Mouse (Mus musculus) intestine, postnatal 0 days (tissue): ENCODE data around the gene Ccr4. TPM values are rescaled to one million over a fixed set of nuclear protein-coding genes. Genes with fewer than 3 reads are reported as not detected.
"Not testable (repeated sequence)": the region's sequence is repeated elsewhere in the genome, so short reads cannot be mapped to it uniquely, and the experiment has no call there.

Experiments
- ATAC-seq: fragments of 200-750 bp; cut with Nextera tagmentation; 2 replicates; pipeline ENCODE4 v1.8.0; 2017; ENCODE audit warnings: mild to moderate bottlenecking, moderate TSS enrichment, moderate library complexity
- H3K27ac ChIP-seq: fragments of 300-500 bp; sonication (generic); 2 replicates; pipeline ENCODE4 v1.5.1; 2014; ENCODE audit warnings: mild to moderate bottlenecking, low read depth, low read length, moderate library complexity
- H3K27me3 ChIP-seq: fragments of 300-500 bp; sonication (generic); replicated peaks from 2 replicates; pipeline ENCODE4 v1.6.1; 2014; ENCODE audit warnings: low read length, mixed read lengths; ENCODE audit not compliant: control insufficient read depth, insufficient read depth
- H3K36me3 ChIP-seq: fragments of 300-500 bp; sonication (generic); 2 replicates; pipeline ENCODE4 v1.6.1; 2014; ENCODE audit warnings: mild to moderate bottlenecking, moderate library complexity; ENCODE audit not compliant: control insufficient read depth, insufficient read depth
- H3K4me1 ChIP-seq: fragments of 300-500 bp; sonication (generic); replicated peaks from 2 replicates; pipeline ENCODE4 v1.6.1; 2014; ENCODE audit warnings: antibody characterized with exemption, low read length, mixed read lengths; ENCODE audit not compliant: control insufficient read depth, insufficient read depth
- H3K4me2 ChIP-seq: fragments of 300-500 bp; sonication (generic); replicated peaks from 2 replicates; pipeline ENCODE4 v1.6.1; 2014; ENCODE audit warnings: low read depth, mild to moderate bottlenecking, moderate library complexity
- H3K4me3 ChIP-seq: fragments of 300-500 bp; sonication (generic); 2 replicates; pipeline ENCODE4 v1.5.1; 2014; ENCODE audit warnings: low read depth, low read length
- H3K9ac ChIP-seq: fragments of 300-500 bp; sonication (generic); 2 replicates; pipeline ENCODE4 v1.6.1; 2014; ENCODE audit warnings: mild to moderate bottlenecking, low read depth, low read length
- H3K9me3 ChIP-seq: fragments of 300-500 bp; sonication (generic); 2 replicates; pipeline ENCODE4 v1.6.1; 2016; ENCODE audit warnings: mixed run types; ENCODE audit not compliant: control insufficient read depth
- CTCF ChIP-seq: sonication (generic); IDR thresholded peaks from 2 replicates; pipeline ENCODE4 v1.5.1; 2016; ENCODE audit warnings: low read depth, mild to moderate bottlenecking, control low read depth, antibody characterized with exemption, moderate library complexity
- WGBS: fragments of 180-500 bp; shearing (Covaris S2); extraction: QIAGEN DNeasy Blood & Tissue Kit; methylation state at CpG from one replicate; pipeline ENCODE4 v1.1.7; 2014; 5-methylcytosine and 5-hydroxymethylcytosine counted together
- polyA plus RNA-seq: library from polyadenylated mRNA; unstranded; fragments of >200 nt; fragmentation: Nextera tagmentation; extraction: Ambion mirVana; gene quantifications from 2 replicates; pipeline ENCODE4 v1.2.1, GENCODE M21; 2015

Gene Ccr4
- polyA plus RNA-seq, 1 experiment from 2014 or later, result 2.3 TPM

GRCm38 (mm10) chr9:114526581-114526980 is 21.9 kb upstream of the Ccr4 start:
- Histone ChIP-seq H3K9ac (no peak overlapping the region), H3K27ac (peak overlapping the region; percentile 54; the same call in 1 of the 2 replicates), H3K9me3 (no peaks in the 10 kb centered on the region), H3K4me2 (peak overlapping the region; percentile 61), H3K4me3 (peak overlapping the region; percentile 30), H3K4me1 (0 out of 2 replicates have a peak, but pooled peaks cover 4% of the 10 kb centered on the region), H3K36me3 (no peaks in the 10 kb centered on the region), H3K27me3 (no peaks in the 10 kb centered on the region)
- TF ChIP-seq CTCF, result no peak
- WGBS, result 37% methylated on average over 8 of the region's 8 CpGs
- peak; percentile 24; the same call in 1 of the 2 replicates for ATAC-seq

GRCm38 (mm10) chr9:114525891-114526290 is 21.2 kb upstream of the Ccr4 start:
- no peak overlapping the region for H3K4me3 ChIP-seq
- H3K4me1 ChIP-seq, result 0 out of 2 replicates have a peak, but pooled peaks cover 4% of the 10 kb centered on the region
- no peak overlapping the region for H3K9ac ChIP-seq
- no peaks in the 10 kb centered on the region for H3K36me3 ChIP-seq
- no peak overlapping the region for H3K27ac ChIP-seq
- 37% methylated on average over 8 of the region's 8 CpGs for WGBS
- no peaks in the 10 kb centered on the region for H3K9me3 ChIP-seq
- no peak overlapping the region for H3K4me2 ChIP-seq
- H3K27me3 ChIP-seq, result no peaks in the 10 kb centered on the region
- no peak for TF ChIP-seq CTCF
- ATAC-seq, result no peak

- H3K4me3 ChIP-seq, result no peak overlapping the region
- 0 out of 2 replicates have a peak, but pooled peaks cover 4% of the 10 kb centered on the region for H3K4me1 ChIP-seq
- H3K36me3 ChIP-seq, result no peaks in the 10 kb centered on the region
- TF ChIP-seq CTCF, result no peak
- ATAC-seq, result no peak
- WGBS, result 91% methylated on average over 12 of the region's 15 CpGs
- no peaks in the 10 kb centered on the region for H3K9me3 ChIP-seq
- H3K4me2 ChIP-seq, result no peak overlapping the region
- H3K9ac ChIP-seq, result no peak overlapping the region
- no peaks in the 10 kb centered on the region for H3K27me3 ChIP-seq
- no peak overlapping the region for H3K27ac ChIP-seq
These were observed 20.4 kb upstream of the Ccr4 start for GRCm38 (mm10) chr9:114525073-114525633.

GRCm38 (mm10) chr9:114522501-114522900 is 17.8 kb upstream of the Ccr4 start:
- Histone ChIP-seq H3K9me3 (no peaks in the 10 kb centered on the region), H3K9ac (no peak overlapping the region), H3K4me3 (no peak overlapping the region), H3K36me3 (no peaks in the 10 kb centered on the region), H3K27ac (no peak overlapping the region), H3K27me3 (no peaks in the 10 kb centered on the region), H3K4me2 (no peak overlapping the region), H3K4me1 (no peaks in the 10 kb centered on the region)
- peak; percentile 61 for ATAC-seq
- 64% methylated on average over 9 of the region's 9 CpGs for WGBS
- no peak for TF ChIP-seq CTCF

GRCm38 (mm10) chr9:114522041-114522440 is 17.3 kb upstream of the Ccr4 start:
- peak; percentile 60 for TF ChIP-seq CTCF
- H3K36me3 ChIP-seq, result no peaks in the 10 kb centered on the region
- no peaks in the 10 kb centered on the region for H3K4me1 ChIP-seq
- no peaks in the 10 kb centered on the region for H3K9me3 ChIP-seq
- H3K4me2 ChIP-seq, result no peak overlapping the region
- H3K9ac ChIP-seq, result no peak overlapping the region
- H3K27me3 ChIP-seq, result no peaks in the 10 kb centered on the region
- WGBS, result 53% methylated on average over 5 of the region's 5 CpGs
- no peak overlapping the region for H3K4me3 ChIP-seq
- ATAC-seq, result no peak
- no peak overlapping the region for H3K27ac ChIP-seq

- WGBS, result 54% methylated on average over 4 of the region's 4 CpGs
- ATAC-seq, H3K4me1 ChIP-seq, H3K36me3 ChIP-seq, H3K27me3 ChIP-seq, H3K9ac ChIP-seq, H3K4me3 ChIP-seq, H3K4me2 ChIP-seq, H3K27ac ChIP-seq, H3K9me3 ChIP-seq: not testable (repeated sequence)
These were observed 15.8 kb upstream of the Ccr4 start for GRCm38 (mm10) chr9:114520529-114520928.
